Mouse (Mus musculus) kidney, embryonic 16.5 days (tissue): Measurements from ENCODE around the gene Fxr2. TPM values are rescaled to one million over a fixed set of nuclear protein-coding genes. Genes with fewer than 3 reads are reported as not detected.

Experiments
- ATAC-seq: fragments of 200-750 bp; cut with Nextera tagmentation; 2 replicates; pipeline ENCODE4 v1.8.0; 2017; ENCODE audit warnings: moderate TSS enrichment; ENCODE audit not compliant: low FRiP score, low TSS enrichment
- H3K27ac ChIP-seq: fragments of 300-500 bp; sonication (generic); 2 replicates; pipeline ENCODE4 v1.5.1; 2014; ENCODE audit warnings: low read length
- H3K27me3 ChIP-seq: fragments of 300-500 bp; sonication (generic); 2 replicates; pipeline ENCODE4 v1.6.1; 2014; ENCODE audit warnings: low read length, control low read depth, mixed read lengths; ENCODE audit not compliant: insufficient read depth
- H3K36me3 ChIP-seq: fragments of 300-500 bp; sonication (generic); 2 replicates; pipeline ENCODE4 v1.6.1; 2014; ENCODE audit warnings: low read length, control low read depth, mixed read lengths; ENCODE audit not compliant: insufficient read depth
- H3K4me1 ChIP-seq: fragments of 300-500 bp; sonication (generic); 2 replicates; pipeline ENCODE4 v1.6.1; 2014; ENCODE audit warnings: low read length, control low read depth, mixed read lengths; ENCODE audit not compliant: insufficient read depth
- H3K4me2 ChIP-seq: fragments of 300-500 bp; sonication (generic); replicated peaks from 2 replicates; pipeline ENCODE4 v1.6.1; 2014; ENCODE audit warnings: low read depth, low read length
- H3K4me3 ChIP-seq: fragments of 300-500 bp; sonication (generic); 2 replicates; pipeline ENCODE4 v1.5.1; 2014; ENCODE audit warnings: mild to moderate bottlenecking, low read length
- H3K9ac ChIP-seq: fragments of 300-500 bp; sonication (generic); replicated peaks from 2 replicates; pipeline ENCODE4 v1.6.1; 2014; ENCODE audit warnings: low read length
- H3K9me3 ChIP-seq: fragments of 300-500 bp; sonication (generic); 2 replicates; pipeline ENCODE4 v1.6.1; 2016; ENCODE audit warnings: low read length, control low read depth
- WGBS: fragments of 180-500 bp; shearing (Covaris S2); extraction: QIAGEN DNeasy Blood & Tissue Kit; methylation state at CpG from one replicate; pipeline ENCODE4 v1.1.7; 2014; 5-methylcytosine and 5-hydroxymethylcytosine counted together
- polyA plus RNA-seq: library from polyadenylated mRNA; unstranded; fragments of >200 nt; fragmentation: Nextera tagmentation; extraction: Ambion mirVana; gene quantifications from 2 replicates; pipeline ENCODE4 v1.2.1, GENCODE M21; 2015

Fxr2 gene
- polyA plus RNA-seq, 1 experiment from 2014 or later, result 31.8 TPM

GRCm38 (mm10) chr11:69680136-69680855 lies 47.5 kb downstream of the Fxr2 start:
- WGBS, result 92% methylated on average over 29 of the region's 30 CpGs
- Histone ChIP-seq H3K4me2 (peak overlapping the region; percentile 75), H3K27ac (no peak overlapping the region), H3K27me3 (no peaks in the 10 kb centered on the region), H3K4me3 (peak overlapping the region; percentile 75), H3K9me3 (no peaks in the 10 kb centered on the region), H3K36me3 (peaks cover 36% of the 10 kb centered on the region), H3K4me1 (peaks cover 26% of the 10 kb centered on the region), H3K9ac (peak overlapping the region; percentile 89)
- ATAC-seq, result no peak

GRCm38 (mm10) chr11:69681314-69682208 lies 48.8 kb downstream of the Fxr2 start, which contains the start of gene Senp3:
Gene Senp3 (minus strand): TSS chr11:69682084.
- Histone ChIP-seq H3K27me3 (no peaks in the 10 kb centered on the region), H3K9ac (peak within 1 kb of the TSS; percentile 89), H3K4me3 (peak within 1 kb of the TSS; percentile 75), H3K27ac (peak within 1 kb of the TSS; percentile 96), H3K9me3 (no peaks in the 10 kb centered on the region), H3K4me1 (peaks cover 38% of the 10 kb centered on the region), H3K4me2 (peak within 1 kb of the TSS; percentile 75), H3K36me3 (peaks cover 23% of the 10 kb centered on the region)
- under 1% methylated on average over 74 of the region's 80 CpGs for WGBS
- peak; percentile 97 for ATAC-seq

- Histone ChIP-seq H3K27ac (peak overlapping the region; percentile 96), H3K9me3 (no peaks in the 10 kb centered on the region), H3K4me3 (peak overlapping the region; percentile 75), H3K9ac (peak overlapping the region; percentile 89), H3K4me1 (peaks cover 42% of the 10 kb centered on the region), H3K27me3 (no peaks in the 10 kb centered on the region), H3K36me3 (peaks cover 18% of the 10 kb centered on the region), H3K4me2 (peak overlapping the region; percentile 75)
- WGBS, result 20% methylated on average over 24 of the region's 24 CpGs
- ATAC-seq, result no peak
Measured at GRCm38 (mm10) chr11:69682209-69682839, 49.5 kb downstream of the Fxr2 start.

- Histone ChIP-seq H3K36me3 (peaks cover 15% of the 10 kb centered on the region), H3K4me1 (peaks cover 42% of the 10 kb centered on the region), H3K4me3 (peak overlapping the region; percentile 75), H3K4me2 (peak overlapping the region; percentile 75), H3K27ac (peak overlapping the region; percentile 96), H3K9ac (peak overlapping the region; percentile 57), H3K27me3 (no peaks in the 10 kb centered on the region), H3K9me3 (no peaks in the 10 kb centered on the region)
- 21% methylated on average over 12 of the region's 12 CpGs for WGBS
- ATAC-seq, result peak; percentile 55; the same call in 1 of the 2 replicates
Measured at GRCm38 (mm10) chr11:69682840-69683533, 50.2 kb downstream of the Fxr2 start.

- peak overlapping the region; percentile 68; the same call in 1 of the 2 replicates for H3K27ac ChIP-seq
- WGBS, result 84% methylated on average over 7 of the region's 7 CpGs
- ATAC-seq, result no peak
- no peaks in the 10 kb centered on the region for H3K27me3 ChIP-seq
- peaks cover 42% of the 10 kb centered on the region for H3K4me1 ChIP-seq
- H3K4me2 ChIP-seq, result peak overlapping the region; percentile 75; the same call in 1 of the 2 replicates
- no peak overlapping the region for H3K9ac ChIP-seq
- no peak overlapping the region for H3K4me3 ChIP-seq
- peaks cover 9% of the 10 kb centered on the region for H3K36me3 ChIP-seq
- H3K9me3 ChIP-seq, result no peaks in the 10 kb centered on the region
Measured at GRCm38 (mm10) chr11:69683576-69683975, 50.8 kb downstream of the Fxr2 start.

GRCm38 (mm10) chr11:69684128-69684745 lies 51.4 kb downstream of the Fxr2 start:
- no peak for ATAC-seq
- no peaks in the 10 kb centered on the region for H3K27me3 ChIP-seq
- H3K4me2 ChIP-seq, result no peak overlapping the region
- WGBS, result 78% methylated on average over 12 of the region's 12 CpGs
- H3K36me3 ChIP-seq, result peaks cover 8% of the 10 kb centered on the region; the same call in 1 of the 2 replicates
- peak overlapping the region; percentile 12; the same call in 1 of the 2 replicates for H3K9ac ChIP-seq
- no peak overlapping the region for H3K27ac ChIP-seq
- no peaks in the 10 kb centered on the region for H3K9me3 ChIP-seq
- peaks cover 42% of the 10 kb centered on the region for H3K4me1 ChIP-seq
- H3K4me3 ChIP-seq, result no peak overlapping the region

GRCm38 (mm10) chr11:69684936-69685335 lies 52.1 kb downstream of the Fxr2 start:
- no peaks in the 10 kb centered on the region for H3K9me3 ChIP-seq
- 0 out of 2 replicates have a peak, but pooled peaks cover 3% of the 10 kb centered on the region for H3K36me3 ChIP-seq
- no peak for ATAC-seq
- no peak overlapping the region for H3K27ac ChIP-seq
- H3K9ac ChIP-seq, result no peak overlapping the region
- no peaks in the 10 kb centered on the region for H3K27me3 ChIP-seq
- H3K4me1 ChIP-seq, result peaks cover 37% of the 10 kb centered on the region
- no peak overlapping the region for H3K4me3 ChIP-seq
- no peak overlapping the region for H3K4me2 ChIP-seq
- 87% methylated on average over 6 of the region's 6 CpGs for WGBS

- peak within 1 kb of the TSS; percentile 72 for H3K27ac ChIP-seq
- H3K4me3 ChIP-seq, result no peak within 1 kb of the TSS
- H3K9ac ChIP-seq, result peak within 1 kb of the TSS; percentile 45
- no peak within 1 kb of the TSS for H3K4me2 ChIP-seq
- no peak for ATAC-seq
- H3K36me3 ChIP-seq, result no peaks in the 10 kb centered on the region
- 68% methylated on average over 10 of the region's 10 CpGs for WGBS
- no peaks in the 10 kb centered on the region for H3K9me3 ChIP-seq
- no peaks in the 10 kb centered on the region for H3K27me3 ChIP-seq
- H3K4me1 ChIP-seq, result peaks cover 33% of the 10 kb centered on the region
Measured at GRCm38 (mm10) chr11:69685526-69686148, 52.8 kb downstream of the Fxr2 start, which contains the start of gene Tnfsf13. Gene Tnfsf13 (minus strand): TSS chr11:69685784.
